Mouse (Mus musculus) heart, embryonic 15.5 days (tissue): ENCODE measurements around the gene Endod1. TPM values are rescaled to one million over a fixed set of nuclear protein-coding genes. Genes with fewer than 3 reads are reported as not detected.

Experiments used
- ATAC-seq: fragments of 200-750 bp; cut with Nextera tagmentation; replicated peaks from 2 replicates; pipeline ENCODE4 v1.8.0; 2017; ENCODE audit warnings: low read depth, moderate TSS enrichment; ENCODE audit not compliant: insufficient number of reproducible peaks, insufficient read depth, low FRiP score
- H3K27ac ChIP-seq: fragments of 300-500 bp; sonication (generic); 2 replicates; pipeline ENCODE4 v1.5.1; 2015; ENCODE audit warnings: mild to moderate bottlenecking, inconsistent platforms
- H3K27me3 ChIP-seq: fragments of 300-500 bp; sonication (generic); 2 replicates; pipeline ENCODE4 v1.6.1; 2015; ENCODE audit warnings: inconsistent platforms
- H3K36me3 ChIP-seq: fragments of 300-500 bp; sonication (generic); 2 replicates; pipeline ENCODE4 v1.6.1; 2015; ENCODE audit warnings: mild to moderate bottlenecking, inconsistent platforms
- H3K4me1 ChIP-seq: fragments of 300-500 bp; sonication (generic); replicated peaks from 2 replicates; pipeline ENCODE4 v1.6.1; 2015; ENCODE audit warnings: inconsistent platforms
- H3K4me2 ChIP-seq: fragments of 300-500 bp; sonication (generic); 2 replicates; pipeline ENCODE4 v1.6.1; 2015; ENCODE audit warnings: inconsistent platforms, mild to moderate bottlenecking, moderate library complexity
- H3K4me3 ChIP-seq: fragments of 300-500 bp; sonication (generic); 2 replicates; pipeline ENCODE4 v1.5.1; 2015; ENCODE audit warnings: mild to moderate bottlenecking, inconsistent platforms
- H3K9ac ChIP-seq: fragments of 300-500 bp; sonication (generic); 2 replicates; pipeline ENCODE4 v1.6.1; 2015; ENCODE audit warnings: mild to moderate bottlenecking, inconsistent platforms
- H3K9me3 ChIP-seq: fragments of 300-500 bp; sonication (generic); replicated peaks from 2 replicates; pipeline ENCODE4 v1.6.1; 2016; ENCODE audit warnings: inconsistent platforms
- WGBS: fragments of 180-500 bp; shearing (Covaris S2); methylation state at CpG from one replicate; pipeline ENCODE4 v1.1.7; 2015; ENCODE audit warnings: mixed read lengths; 5-methylcytosine and 5-hydroxymethylcytosine counted together
- polyA plus RNA-seq: library from polyadenylated mRNA; unstranded; fragments of >200 nt; fragmentation: Nextera tagmentation; extraction: Ambion mirVana; gene quantifications from 2 replicates; pipeline ENCODE4 v1.2.1, GENCODE M21; 2015

Endod1 gene
- 8.0 and 11.8 TPM in 2 replicates for polyA plus RNA-seq

GRCm38 (mm10) chr9:14381353-14382055 is at the start of gene Endod1:
Endod1 (minus strand) TSS chr9:14381507.
- peak within 1 kb of the TSS; percentile 73 for H3K27ac ChIP-seq
- peak within 1 kb of the TSS; percentile 66 for H3K9ac ChIP-seq
- no peaks in the 10 kb centered on the region for H3K36me3 ChIP-seq
- peaks cover 17% of the 10 kb centered on the region for H3K4me1 ChIP-seq
- H3K4me3 ChIP-seq: peak within 1 kb of the TSS; percentile 68
- peak within 1 kb of the TSS; percentile 89 for H3K4me2 ChIP-seq
- ATAC-seq: peak; percentile 3
- H3K27me3 ChIP-seq: no peaks in the 10 kb centered on the region
- WGBS: 5% methylated on average over 8 of the region's 8 CpGs
- no peaks in the 10 kb centered on the region for H3K9me3 ChIP-seq

DNA sequence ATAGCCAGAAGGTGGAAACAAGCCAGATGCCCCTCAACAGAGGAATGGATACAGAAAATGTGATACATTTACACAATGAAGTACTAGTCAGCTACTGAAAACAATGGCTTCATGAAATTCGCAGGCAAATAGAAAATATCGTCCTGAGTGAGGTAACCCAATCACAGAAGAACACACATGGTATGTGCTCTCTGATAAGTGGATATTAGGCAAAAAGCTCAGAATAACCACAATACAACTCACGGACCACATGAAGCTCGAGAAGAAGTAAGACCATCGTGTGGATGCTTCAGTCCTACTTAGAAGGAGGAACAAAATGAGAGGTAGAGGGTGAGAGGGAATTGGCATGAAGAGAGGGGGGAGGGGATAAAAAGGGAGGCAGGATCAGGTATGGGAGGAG is 27.8 kb upstream of the Endod1 start:
- H3K4me1 ChIP-seq: no peaks in the 10 kb centered on the region
- no peak overlapping the region for H3K4me2 ChIP-seq
- no peak overlapping the region for H3K27ac ChIP-seq
- no peaks in the 10 kb centered on the region for H3K27me3 ChIP-seq
- ATAC-seq: no peak
- no peaks in the 10 kb centered on the region for H3K36me3 ChIP-seq
- 90% methylated on average over 5 of the region's 5 CpGs for WGBS
- no peak overlapping the region for H3K9ac ChIP-seq
- H3K4me3 ChIP-seq: no peak overlapping the region
- H3K9me3 ChIP-seq: no peaks in the 10 kb centered on the region

- no peaks in the 10 kb centered on the region for H3K9me3 ChIP-seq
- no peak overlapping the region for H3K9ac ChIP-seq
- H3K4me2 ChIP-seq: no peak overlapping the region
- H3K27ac ChIP-seq: no peak overlapping the region
- no peaks in the 10 kb centered on the region for H3K27me3 ChIP-seq
- H3K4me1 ChIP-seq: no peaks in the 10 kb centered on the region
- H3K4me3 ChIP-seq: no peak overlapping the region
- H3K36me3 ChIP-seq: no peaks in the 10 kb centered on the region
- no peak for ATAC-seq
- 54% methylated on average over 4 of the region's 4 CpGs for WGBS
Observed at GRCm38 (mm10) chr9:14408044-14408443, 26.7 kb upstream of the Endod1 start.

GRCm38 (mm10) chr9:14406056-14406455 is 24.7 kb upstream of the Endod1 start:
- H3K9ac ChIP-seq: no peak overlapping the region
- no peak for ATAC-seq
- WGBS: 52% methylated on average over 1 of the region's 1 CpGs

GRCm38 (mm10) chr9:14402099-14402498 is 20.8 kb upstream of the Endod1 start:
- ATAC-seq: no peak
- Histone ChIP-seq H3K9me3 (no peaks in the 10 kb centered on the region), H3K27ac (no peak overlapping the region), H3K4me2 (no peak overlapping the region), H3K9ac (no peak overlapping the region), H3K36me3 (no peaks in the 10 kb centered on the region), H3K4me3 (no peak overlapping the region), H3K27me3 (no peaks in the 10 kb centered on the region), H3K4me1 (no peaks in the 10 kb centered on the region)
- WGBS: 77% methylated on average over 1 of the region's 1 CpGs

More at GRCm38 (mm10) chr9:14406056-14406455, 24.7 kb upstream of the Endod1 start:
- H3K4me1 ChIP-seq: no peaks in the 10 kb centered on the region
- H3K27me3 ChIP-seq: no peaks in the 10 kb centered on the region
- no peak overlapping the region for H3K4me2 ChIP-seq
- no peak overlapping the region for H3K4me3 ChIP-seq
- H3K36me3 ChIP-seq: no peaks in the 10 kb centered on the region
- no peak overlapping the region for H3K27ac ChIP-seq
- H3K9me3 ChIP-seq: no peaks in the 10 kb centered on the region

- ATAC-seq: no peak
- 88% methylated on average over 5 of the region's 5 CpGs for WGBS
- H3K4me2 ChIP-seq: no peak overlapping the region
- no peaks in the 10 kb centered on the region for H3K27me3 ChIP-seq
- no peaks in the 10 kb centered on the region for H3K4me1 ChIP-seq
- no peak overlapping the region for H3K27ac ChIP-seq
- H3K4me3 ChIP-seq: no peak overlapping the region
- H3K36me3 ChIP-seq: no peaks in the 10 kb centered on the region
- H3K9ac ChIP-seq: no peak overlapping the region
- H3K9me3 ChIP-seq: no peaks in the 10 kb centered on the region
Observed at GRCm38 (mm10) chr9:14400392-14400791, 19.1 kb upstream of the Endod1 start.

DNA sequence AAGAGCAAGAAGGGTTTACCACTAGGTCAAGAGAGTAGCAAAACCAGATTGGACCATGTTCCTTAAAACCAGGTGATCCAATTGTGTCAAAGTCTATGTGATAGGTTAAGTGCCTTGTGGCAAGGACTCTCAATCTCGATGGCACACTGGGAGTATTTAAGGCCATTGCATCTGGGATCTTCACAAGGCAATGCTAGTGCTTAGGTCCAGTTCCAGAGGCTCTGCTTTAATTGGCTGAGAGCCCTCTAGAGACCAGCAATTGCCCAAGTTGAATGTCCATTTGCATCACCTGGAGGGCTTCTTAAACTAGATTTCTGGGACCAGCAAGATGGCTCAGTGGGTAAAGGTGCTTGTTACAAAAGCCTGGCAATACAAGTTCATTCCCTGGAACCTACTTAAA is 17.6 kb upstream of the Endod1 start:
- no peaks in the 10 kb centered on the region for H3K27me3 ChIP-seq
- no peak overlapping the region for H3K4me3 ChIP-seq
- ATAC-seq: no peak
- no peak overlapping the region for H3K9ac ChIP-seq
- 81% methylated on average over 1 of the region's 1 CpGs for WGBS
- H3K4me2 ChIP-seq: no peak overlapping the region
- no peaks in the 10 kb centered on the region for H3K36me3 ChIP-seq
- no peak overlapping the region for H3K27ac ChIP-seq
- H3K4me1 ChIP-seq: no peaks in the 10 kb centered on the region
- H3K9me3 ChIP-seq: no peaks in the 10 kb centered on the region

- Histone ChIP-seq H3K36me3 (no peaks in the 10 kb centered on the region), H3K27ac (no peak overlapping the region), H3K9me3 (no peaks in the 10 kb centered on the region), H3K4me2 (no peak overlapping the region), H3K4me3 (no peak overlapping the region), H3K27me3 (no peaks in the 10 kb centered on the region), H3K4me1 (no peaks in the 10 kb centered on the region), H3K9ac (no peak overlapping the region)
- 56% methylated on average over 1 of the region's 1 CpGs for WGBS
- ATAC-seq: no peak
Observed at GRCm38 (mm10) chr9:14398084-14398483, 16.8 kb upstream of the Endod1 start.

GRCm38 (mm10) chr9:14397449-14397819 is 16.1 kb upstream of the Endod1 start:
- Histone ChIP-seq H3K27me3 (no peaks in the 10 kb centered on the region), H3K27ac (no peak overlapping the region), H3K4me1 (no peaks in the 10 kb centered on the region), H3K36me3 (no peaks in the 10 kb centered on the region), H3K4me2 (no peak overlapping the region), H3K4me3 (no peak overlapping the region), H3K9ac (no peak overlapping the region), H3K9me3 (no peaks in the 10 kb centered on the region)
- no peak for ATAC-seq
- WGBS: 85% methylated on average over 6 of the region's 6 CpGs

GRCm38 (mm10) chr9:14396819-14397448 is 15.6 kb upstream of the Endod1 start:
- no peaks in the 10 kb centered on the region for H3K36me3 ChIP-seq

DNA sequence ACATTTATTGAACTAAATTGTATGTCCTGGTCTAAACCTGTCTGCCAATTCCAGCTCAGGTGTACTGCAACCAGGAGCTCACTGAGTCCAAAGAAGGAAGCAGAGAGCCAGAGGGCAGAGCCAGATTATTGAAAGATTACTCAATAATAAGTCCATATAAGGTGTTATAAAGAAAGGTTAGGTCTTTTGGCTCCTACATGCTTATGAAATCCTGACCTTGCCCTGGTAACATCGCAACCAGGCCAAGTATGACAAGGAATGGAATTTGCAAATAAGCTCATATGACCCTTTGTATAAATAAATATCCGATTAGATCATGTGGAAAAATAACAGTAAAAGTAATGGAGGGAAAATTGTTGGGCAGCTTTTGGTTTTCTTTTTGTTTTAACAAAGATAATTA is 14.8 kb upstream of the Endod1 start:
- no peaks in the 10 kb centered on the region for H3K27me3 ChIP-seq
- no peaks in the 10 kb centered on the region for H3K4me1 ChIP-seq
- no peak overlapping the region for H3K9ac ChIP-seq
- no peak for ATAC-seq
- H3K4me3 ChIP-seq: no peak overlapping the region
- 77% methylated on average over 2 of the region's 2 CpGs for whole genome bisulfite sequencing
- no peak overlapping the region for H3K4me2 ChIP-seq
- no peaks in the 10 kb centered on the region for H3K36me3 ChIP-seq
- H3K9me3 ChIP-seq: no peaks in the 10 kb centered on the region
- H3K27ac ChIP-seq: no peak overlapping the region

More at GRCm38 (mm10) chr9:14396819-14397448, 15.6 kb upstream of the Endod1 start:
- H3K4me2 ChIP-seq: no peak overlapping the region
- H3K27me3 ChIP-seq: no peaks in the 10 kb centered on the region
- H3K9me3 ChIP-seq: no peaks in the 10 kb centered on the region
- H3K9ac ChIP-seq: no peak overlapping the region
- H3K4me1 ChIP-seq: no peaks in the 10 kb centered on the region
- no peak overlapping the region for H3K4me3 ChIP-seq
- ATAC-seq: no peak
- 54% methylated on average over 3 of the region's 3 CpGs for WGBS
- H3K27ac ChIP-seq: no peak overlapping the region
